Mouse (Mus musculus) heart, postnatal 0 days (tissue): ENCODE data around the gene Gm8439.

Source experiments
- CTCF ChIP-seq: IDR thresholded peaks from 2 replicates; pipeline ENCODE4 v1.5.1; 2016; ENCODE audit warnings: antibody characterized with exemption, control low read depth, low read depth
- EP300 ChIP-seq: IDR thresholded peaks from 2 replicates; pipeline ENCODE4 v1.6.1; 2016; ENCODE audit warnings: antibody characterized with exemption, low read depth

- no peak for TF ChIP-seq CTCF
- no peak for TF ChIP-seq EP300
Observed at GRCm38 (mm10) chr4:120602669-120603068, 14.1 kb downstream of the Gm8439 start.
